Mouse (Mus musculus) thymus, postnatal 14 days (tissue): Measurements from ENCODE around the gene Gm1673.
A peak's percentile ranks its signal among the peaks of the same experiment; 100 is the strongest.
"Not testable (repeated sequence)": the region's sequence is repeated elsewhere in the genome, so short reads cannot be mapped to it uniquely, and the experiment has no call there.

ENCODE experiments used
- DNase-seq: peaks from one replicate; pipeline ENCODE4 v3.0.0; 2021

Gene Gm1673

GRCm38 (mm10) chr5:33983309-33984121, at the start of gene Gm1673:
TSS of gene Gm1673 (plus strand) at chr5:33983433.
- peak; percentile 95 for DNase-seq

GRCm38 (mm10) chr5:33934081-33934480, 49.2 kb upstream of the Gm1673 start:
- no peak for DNase-seq

- no peak for DNase-seq
Observed at GRCm38 (mm10) chr5:33934877-33935276, 48.4 kb upstream of the Gm1673 start.

GRCm38 (mm10) chr5:33935700-33936111, 47.5 kb upstream of the Gm1673 start:
- peak; percentile 76 for DNase-seq

GRCm38 (mm10) chr5:33936120-33936707, 47.0 kb upstream of the Gm1673 start, which contains the start of gene Nelfa:
TSS of gene Nelfa (minus strand) at chr5:33936413.
- peak; percentile 99 for DNase-seq

GRCm38 (mm10) chr5:33937230-33937629, 46.0 kb upstream of the Gm1673 start:
- no peak for DNase-seq

- no peak for DNase-seq
Observed at GRCm38 (mm10) chr5:33938448-33938847, 44.8 kb upstream of the Gm1673 start.

GRCm38 (mm10) chr5:33947035-33947434, 36.2 kb upstream of the Gm1673 start:
- not testable (repeated sequence) for DNase-seq

- no peak for DNase-seq
Observed at GRCm38 (mm10) chr5:33948314-33948713, 34.9 kb upstream of the Gm1673 start.

GRCm38 (mm10) chr5:33953471-33954185, 29.6 kb upstream of the Gm1673 start:
- DNase-seq, result no peak

GRCm38 (mm10) chr5:33954354-33954753, 28.9 kb upstream of the Gm1673 start:
- peak; percentile 80 for DNase-seq

- no peak for DNase-seq
Observed at GRCm38 (mm10) chr5:33955868-33956267, 27.4 kb upstream of the Gm1673 start.

- no peak for DNase-seq
Observed at GRCm38 (mm10) chr5:33959382-33959781, 23.9 kb upstream of the Gm1673 start.

GRCm38 (mm10) chr5:33974736-33975135, 8.5 kb upstream of the Gm1673 start:
- no peak for DNase-seq

GRCm38 (mm10) chr5:33976267-33976666, 7.0 kb upstream of the Gm1673 start:
- no peak for DNase-seq

GRCm38 (mm10) chr5:33982731-33983259, 438 bp upstream of the Gm1673 start:
- no peak for DNase-seq

GRCm38 (mm10) chr5:33994671-33995625, 11.7 kb downstream of the Gm1673 start:
- DNase-seq, result peak; percentile 64

- DNase-seq, result peak; percentile 81
Observed at GRCm38 (mm10) chr5:33995843-33996693, 12.8 kb downstream of the Gm1673 start, which contains the start of gene Nat8l. TSS of gene Nat8l (plus strand) at chr5:33995984.

- DNase-seq, result no peak
Observed at GRCm38 (mm10) chr5:33996694-33997045, 13.4 kb downstream of the Gm1673 start.

- peak; percentile 36 for DNase-seq
Observed at GRCm38 (mm10) chr5:33997051-33997741, 14.0 kb downstream of the Gm1673 start.
